Mouse (Mus musculus) cerebellum, postnatal 25 days (tissue): Measurements from ENCODE around the gene Cldn7.

Experiments
- DNase-seq, 2 experiments: peaks; one replicate each; pipeline ENCODE4 v3.0.0; 2021; ENCODE audit warnings: mixed read lengths in 2 of 2

Cldn7 gene

DNA sequence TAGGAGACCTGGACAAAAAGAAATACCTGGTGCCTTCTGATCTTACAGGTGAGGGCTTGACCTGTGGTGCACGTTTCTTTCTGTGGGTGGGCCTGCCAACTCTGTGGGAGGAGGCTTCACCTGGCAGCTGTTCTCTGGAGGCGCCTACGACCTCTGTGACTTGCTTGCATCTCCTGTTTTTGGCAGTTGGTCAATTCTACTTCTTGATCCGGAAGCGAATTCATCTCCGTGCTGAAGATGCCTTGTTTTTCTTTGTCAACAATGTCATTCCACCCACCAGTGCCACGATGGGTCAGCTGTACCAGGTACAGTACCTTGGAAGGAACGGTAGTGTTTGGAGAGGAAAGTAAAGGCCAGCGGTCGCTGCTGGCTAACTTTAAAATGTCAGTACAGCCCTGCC, 27.8 kb downstream of the Cldn7 start:
- DNase-seq = peak in 1 of 2 experiments; percentile 25

DNA sequence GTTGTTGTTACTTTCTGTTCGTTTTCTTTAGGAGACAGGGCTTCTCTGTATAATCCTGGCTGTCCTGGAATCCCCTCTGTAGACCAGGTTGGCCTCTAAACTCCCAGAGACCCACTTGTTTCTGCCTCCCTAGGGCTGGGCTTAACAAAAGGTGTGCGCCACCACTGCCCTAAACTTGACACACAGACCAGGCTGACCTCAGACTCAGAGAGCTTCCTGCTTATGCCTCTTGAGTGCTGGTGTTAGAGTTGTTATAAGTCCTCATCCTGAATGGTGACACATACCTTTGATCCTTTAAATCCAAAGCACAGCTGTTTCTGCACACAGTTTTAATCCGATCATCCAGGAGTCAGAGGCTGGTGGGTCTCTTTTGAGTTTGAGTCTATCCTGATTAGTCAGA, 28.4 kb downstream of the Cldn7 start:
- no peak for DNase-seq

DNA sequence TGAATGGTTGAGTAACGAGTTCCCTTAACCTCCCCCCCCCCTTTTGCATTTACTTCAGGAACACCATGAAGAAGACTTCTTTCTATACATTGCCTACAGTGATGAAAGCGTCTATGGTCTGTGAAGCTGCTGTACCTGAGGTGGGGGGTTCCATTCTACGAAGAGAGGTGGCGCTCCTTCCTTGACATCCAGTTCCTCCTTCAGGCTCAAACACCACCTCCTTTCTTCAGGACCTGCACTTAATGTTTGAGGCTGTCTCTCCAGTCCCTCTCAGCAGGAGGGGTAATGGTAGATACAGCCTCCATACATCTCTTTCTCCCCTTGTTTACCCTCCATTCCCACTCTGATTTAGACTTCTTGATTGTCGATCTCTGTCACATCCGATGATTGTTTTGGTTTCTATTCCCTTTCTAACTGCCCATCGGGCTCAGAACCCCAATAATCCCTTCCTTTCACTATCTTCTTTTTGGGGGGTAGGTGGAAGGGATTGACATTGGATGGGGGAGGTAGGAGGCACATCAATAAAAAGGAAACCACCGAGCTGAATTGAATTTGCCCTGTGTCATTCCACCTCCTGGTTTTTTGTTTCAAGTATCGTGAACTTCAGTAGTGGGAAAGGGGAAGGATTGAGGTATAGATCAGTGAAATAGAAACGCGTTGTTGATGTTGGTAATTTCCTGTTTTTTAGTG, 30.0 kb downstream of the Cldn7 start:
- no peak for DNase-seq

DNA sequence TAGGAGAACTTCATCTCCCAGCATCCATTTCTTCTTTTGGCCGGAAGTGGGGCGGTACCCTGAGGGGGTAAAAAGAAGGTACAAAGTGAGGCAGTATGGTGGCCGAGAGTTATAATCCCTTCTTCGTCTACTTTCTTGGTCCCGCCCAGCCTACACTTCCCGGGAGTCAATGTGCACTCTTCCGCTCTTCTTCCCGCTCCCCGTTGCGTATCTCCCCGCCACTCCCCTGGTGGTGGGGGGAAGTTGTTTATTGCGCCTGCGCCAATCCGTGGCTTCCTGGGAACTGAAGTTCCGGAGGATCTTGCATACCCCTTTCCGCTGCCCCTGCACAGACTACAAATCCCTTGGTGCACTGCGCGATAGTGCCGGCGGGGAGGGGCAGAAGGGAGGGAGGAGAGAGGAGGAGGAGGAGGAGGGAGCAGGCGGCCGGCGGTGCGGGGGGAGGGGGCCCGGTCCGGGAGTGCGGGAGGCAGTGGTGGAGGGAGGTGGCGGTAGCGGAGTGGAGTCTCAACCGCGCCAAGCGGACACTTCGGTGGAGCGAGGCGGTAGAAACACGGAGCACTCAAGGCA, 30.9 kb downstream of the Cldn7 start, which contains the start of gene Phf23:
Phf23 (plus strand) TSS at position 387 of the 570 bp plus-strand sequence.
- DNase-seq = peak; percentile 93 to 97

DNA sequence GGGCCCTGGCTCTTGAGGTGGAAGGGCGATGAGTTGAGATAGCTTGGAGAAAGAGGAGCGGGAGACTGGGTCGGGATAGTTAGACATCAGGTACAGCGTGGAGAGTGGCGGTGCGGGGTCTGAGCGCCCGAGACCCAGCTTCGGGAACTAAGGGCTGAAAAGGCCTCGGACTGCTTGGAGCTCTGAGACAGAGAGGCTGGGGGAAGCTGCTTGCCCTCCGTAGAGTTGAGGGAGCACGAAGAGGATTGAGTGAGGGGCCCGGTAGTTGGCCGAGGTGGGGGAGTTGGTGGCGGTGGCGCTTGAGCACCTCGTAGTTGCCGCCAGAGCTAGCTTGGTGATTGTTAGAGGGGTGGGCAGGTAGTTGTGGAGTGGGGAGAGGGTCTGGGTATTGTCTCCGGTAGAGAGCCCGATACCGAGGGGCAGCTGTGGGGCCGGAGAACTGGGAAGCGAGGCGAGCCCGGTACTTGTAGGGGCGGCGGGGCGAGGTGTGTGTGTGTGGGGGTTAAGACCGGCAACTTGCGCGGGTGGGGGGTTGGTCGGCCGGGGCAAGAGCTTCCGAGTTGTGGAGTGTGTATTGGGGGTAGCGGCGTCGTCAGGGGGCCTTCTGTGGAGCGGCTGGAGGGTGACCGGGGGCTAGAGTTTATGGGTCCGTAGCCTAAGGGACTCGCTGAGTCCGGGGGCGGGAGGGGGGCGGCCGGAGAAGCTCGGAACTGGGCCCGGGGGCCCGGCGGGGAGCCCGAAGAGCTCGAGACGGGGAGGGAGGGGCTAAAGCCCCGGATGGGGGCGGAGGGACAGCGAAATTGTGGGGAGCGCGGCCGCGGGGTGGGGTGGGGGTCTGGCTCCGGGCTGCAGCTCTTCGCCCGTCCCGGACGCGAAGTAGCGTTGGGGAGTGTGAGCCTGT, 31.8 kb downstream of the Cldn7 start:
- peak in 1 of 2 experiments; percentile 76 for DNase-seq

DNA sequence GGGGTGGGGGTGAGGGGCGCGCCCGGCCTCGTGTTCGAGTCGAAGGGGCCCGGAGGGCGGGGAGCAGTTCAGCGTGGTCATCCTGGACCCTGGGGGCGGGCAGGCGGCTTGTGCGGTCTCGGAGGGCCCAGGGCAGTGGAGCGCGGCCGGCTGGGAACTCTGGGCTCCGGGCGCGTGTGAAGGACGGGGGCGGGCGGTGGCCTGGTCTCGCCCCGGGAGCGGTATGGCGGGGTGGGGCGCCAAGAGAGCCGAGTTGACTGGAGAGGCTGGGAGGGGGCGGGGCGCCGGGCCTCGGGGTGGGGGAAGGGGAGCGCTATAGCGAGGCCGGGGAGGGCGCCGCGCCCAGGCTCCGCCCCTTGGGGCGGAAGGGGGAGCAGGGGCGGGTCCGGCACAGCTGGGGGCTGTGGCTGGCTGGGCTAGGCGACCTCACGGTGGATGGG, 32.5 kb downstream of the Cldn7 start:
- DNase-seq = peak; percentile 79 to 90

DNA sequence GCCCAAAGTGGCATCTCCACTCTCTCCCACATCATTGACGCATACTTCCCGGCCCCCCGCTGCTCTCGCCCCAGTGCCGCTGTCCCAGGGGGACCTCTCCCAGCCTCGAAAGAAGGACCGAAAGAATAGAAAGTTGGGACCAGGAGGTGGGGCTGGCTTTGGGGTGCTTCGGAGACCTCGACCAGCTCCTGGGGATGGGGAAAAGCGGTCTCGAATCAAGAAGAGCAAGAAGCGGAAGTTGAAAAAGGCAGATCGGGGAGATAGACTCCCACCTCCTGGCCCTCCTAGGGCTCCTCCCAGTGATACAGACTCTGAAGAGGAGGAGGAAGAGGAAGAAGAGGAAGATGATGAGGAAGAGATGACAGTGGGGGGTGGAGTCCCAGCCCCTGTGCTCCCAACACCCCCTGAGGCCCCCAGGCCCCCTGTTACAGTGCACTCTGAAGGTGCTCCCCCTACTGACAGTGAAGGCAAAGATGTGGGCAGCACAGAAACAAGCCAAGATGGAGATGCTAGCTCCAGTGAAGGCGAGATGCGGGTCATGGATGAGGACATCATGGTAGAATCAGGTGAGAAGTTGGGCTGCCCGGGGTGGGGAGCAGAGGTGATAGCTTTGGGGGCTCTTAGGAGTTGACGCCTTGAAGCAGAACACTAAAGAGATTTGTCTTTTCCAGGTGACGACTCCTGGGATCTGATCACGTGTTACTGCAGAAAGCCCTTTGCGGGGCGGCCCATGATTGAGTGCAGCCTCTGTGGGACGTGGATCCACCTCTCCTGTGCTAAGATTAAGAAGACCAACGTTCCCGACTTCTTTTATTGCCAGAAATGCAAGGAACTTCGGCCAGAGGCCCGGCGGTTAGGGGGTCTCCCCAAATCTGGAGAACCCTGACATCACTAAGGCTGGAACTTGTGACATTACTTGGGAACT, 34.2 kb downstream of the Cldn7 start:
- DNase-seq = peak in 1 of 2 experiments; percentile 50

DNA sequence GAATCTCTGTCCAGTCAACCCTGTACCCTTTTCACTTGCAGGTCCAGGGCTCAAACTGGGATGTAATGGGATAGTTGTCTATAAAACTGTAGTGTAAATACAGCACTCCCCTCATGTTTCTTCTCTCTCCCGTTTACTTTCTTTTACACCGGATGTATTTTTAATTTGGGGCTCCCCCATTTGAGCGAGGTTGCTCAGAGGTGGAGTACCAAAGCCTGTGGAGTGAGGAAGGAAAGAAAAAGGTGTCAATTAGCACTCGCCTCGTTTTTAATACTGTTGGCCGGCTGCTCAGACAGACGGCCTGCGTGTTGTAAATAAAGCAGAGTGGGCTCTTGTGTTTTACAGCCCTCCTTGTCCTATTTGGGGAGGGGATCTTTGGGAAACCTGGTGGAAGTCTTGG, 35.1 kb downstream of the Cldn7 start:
- no peak for DNase-seq

DNA sequence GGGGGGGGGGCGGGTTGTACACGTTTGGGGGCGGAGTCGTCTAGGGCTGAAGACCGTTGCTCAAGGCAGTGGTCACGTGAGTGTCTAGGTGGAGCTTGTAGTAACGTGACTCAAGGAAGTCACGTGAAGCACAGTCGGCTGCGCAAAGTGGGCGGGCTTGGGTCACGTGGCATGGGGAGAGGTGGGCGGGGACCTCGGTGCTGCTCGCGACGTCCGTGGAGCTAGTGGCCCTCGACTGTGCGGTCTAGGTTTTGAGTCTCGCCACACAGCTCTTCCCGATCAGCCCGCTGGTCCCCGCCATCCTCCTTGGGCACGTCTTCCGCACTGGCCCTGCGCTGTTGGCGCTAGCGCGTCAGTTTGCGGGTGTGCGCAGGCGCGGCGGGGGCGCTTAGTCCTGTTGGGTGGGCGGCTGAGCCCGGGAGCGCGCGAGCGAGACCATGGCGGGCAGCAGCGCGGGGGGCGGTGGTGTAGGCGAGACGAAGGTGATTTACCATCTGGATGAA, 35.9 kb downstream of the Cldn7 start, which contains the start of gene Dvl2:
Dvl2 (plus strand) TSS at position 200 of the 503 bp plus-strand sequence.
- DNase-seq = peak; percentile 89 to 94

DNA sequence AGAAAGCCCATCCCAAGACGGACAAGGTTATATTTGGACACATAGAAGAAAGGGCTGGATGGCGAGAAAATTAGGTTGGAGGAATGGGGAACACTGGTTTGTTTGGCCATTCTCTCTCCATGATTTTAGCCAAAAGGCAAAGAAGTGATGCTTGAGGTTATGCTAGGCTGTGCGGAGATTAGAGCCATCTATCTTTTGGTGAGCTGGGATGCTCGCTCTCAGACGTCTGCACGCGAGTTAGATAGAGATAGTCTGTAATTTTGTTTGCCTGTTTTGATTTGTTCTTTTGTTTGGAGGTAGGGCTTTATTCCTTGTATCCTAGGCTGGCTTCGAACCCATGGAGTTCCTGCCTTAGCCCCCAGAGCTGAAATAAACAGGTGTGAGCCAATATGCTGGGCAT, 36.6 kb downstream of the Cldn7 start:
- DNase-seq = no peak

DNA sequence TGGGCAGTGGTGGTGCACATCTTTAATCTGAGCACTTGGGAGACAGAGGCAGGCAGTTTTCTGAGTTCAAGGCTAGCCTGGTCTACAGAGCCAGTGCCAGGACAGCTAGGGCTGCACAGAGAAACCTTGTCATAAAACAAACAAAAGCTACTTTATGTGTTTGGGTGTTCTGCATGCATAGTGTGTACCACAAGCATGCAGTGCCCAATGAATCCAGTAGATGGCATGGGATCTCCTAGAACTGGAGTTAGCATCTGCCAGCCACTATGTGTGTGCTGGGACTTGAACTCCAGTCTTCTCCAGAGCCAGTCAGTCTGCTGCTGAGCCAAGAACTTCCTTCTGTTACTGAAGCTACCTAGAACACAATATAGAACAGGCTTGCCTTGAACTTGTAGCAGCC, 37.3 kb downstream of the Cldn7 start:
- peak in 1 of 2 experiments; percentile 67 for DNase-seq

DNA sequence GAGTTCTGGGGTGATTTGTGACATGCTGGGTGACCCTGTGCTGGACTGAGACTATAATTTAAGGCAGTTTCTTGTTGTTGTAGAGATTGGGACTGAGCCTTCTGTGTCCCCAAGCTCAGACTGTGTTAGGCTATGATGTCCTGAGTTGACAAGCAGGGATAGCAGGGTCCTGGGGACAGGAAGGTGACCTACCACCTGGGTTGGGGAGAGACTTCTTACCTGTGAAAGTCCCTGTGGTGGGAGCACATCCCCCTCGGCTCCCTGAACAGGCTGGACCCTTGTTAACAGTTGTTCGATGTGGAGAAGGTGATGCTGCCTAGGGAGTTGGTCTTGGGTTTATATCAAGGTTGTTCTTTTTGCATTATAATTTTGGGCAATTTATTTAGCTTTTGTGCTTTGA, 37.9 kb downstream of the Cldn7 start:
- DNase-seq = no peak

DNA sequence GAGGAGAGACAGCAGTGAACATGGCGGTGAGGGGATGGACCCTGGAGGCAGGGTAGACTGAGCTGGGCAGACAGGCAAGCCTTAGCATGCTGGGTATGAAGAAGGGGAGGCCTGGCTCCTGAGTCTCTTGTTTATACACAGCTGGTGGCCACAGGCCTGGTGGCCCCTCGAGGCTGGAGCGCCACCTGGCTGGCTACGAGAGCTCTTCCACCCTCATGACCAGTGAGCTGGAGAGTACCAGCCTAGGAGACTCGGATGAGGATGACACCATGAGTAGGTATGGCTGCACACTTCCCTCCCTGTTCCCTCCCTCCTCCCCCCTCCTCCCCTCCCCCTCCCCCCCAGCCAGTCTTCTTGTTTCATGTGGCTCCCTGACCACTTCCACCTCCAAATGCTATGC, 40.9 kb downstream of the Cldn7 start:
- no peak for DNase-seq

DNA sequence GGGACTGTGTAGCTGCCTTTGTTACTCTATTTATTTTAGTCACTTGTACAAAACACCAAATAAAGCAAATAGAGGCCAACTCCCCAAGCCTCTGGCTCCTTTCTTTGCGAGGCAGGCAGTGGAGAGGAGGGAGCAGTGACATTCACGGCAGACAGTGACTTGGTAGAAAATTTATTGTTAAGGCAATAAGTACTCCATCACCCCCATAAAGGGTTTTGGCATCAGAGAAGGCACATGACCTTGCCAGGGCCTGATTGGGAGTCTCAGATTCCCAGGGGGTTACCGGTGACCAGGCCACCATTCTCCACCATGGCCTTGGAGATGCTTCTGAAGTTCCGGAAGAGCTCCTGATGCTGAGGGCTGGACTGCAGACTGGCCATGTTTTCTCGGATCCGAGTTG, 45.5 kb downstream of the Cldn7 start:
- DNase-seq = no peak

DNA sequence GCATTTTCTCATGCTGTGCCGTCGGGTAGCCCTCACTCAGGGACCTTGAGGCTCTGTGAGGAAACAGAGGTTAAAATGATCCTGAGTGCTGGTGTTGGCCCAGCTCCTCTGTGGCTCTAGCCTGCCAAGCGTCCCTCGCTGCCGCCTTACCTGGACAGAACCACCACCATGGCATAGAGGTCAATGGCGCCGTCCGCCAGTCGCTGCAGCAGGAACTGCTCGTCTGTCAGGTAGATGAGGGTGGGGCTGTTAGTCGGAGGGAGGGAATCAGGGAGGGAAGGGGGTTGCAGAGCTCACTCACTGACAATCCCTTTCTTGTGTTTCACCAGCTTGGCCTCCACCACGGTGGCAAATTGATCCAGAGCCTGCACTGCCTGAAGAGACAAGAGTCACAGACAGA, 46.0 kb downstream of the Cldn7 start:
- DNase-seq = no peak

DNA sequence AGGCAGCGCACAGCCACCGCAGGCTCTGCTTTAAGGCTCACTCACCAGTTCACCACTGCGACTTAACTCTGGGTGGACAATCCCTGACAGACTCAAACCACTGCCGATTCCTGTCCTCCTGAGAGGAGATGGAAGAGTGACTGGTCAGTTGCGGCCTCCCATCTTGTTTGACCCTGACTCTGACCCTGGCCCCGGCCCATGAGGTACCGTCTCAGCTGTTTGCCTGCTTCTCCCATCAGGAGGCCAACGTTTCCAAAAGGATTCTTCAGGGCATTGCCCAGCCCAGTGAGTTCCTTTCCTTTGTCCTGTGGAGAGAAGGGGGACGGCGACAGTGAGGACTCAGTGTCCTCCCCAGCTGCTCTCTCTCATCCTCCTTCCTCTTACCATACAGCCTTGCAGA, 46.4 kb downstream of the Cldn7 start:
- no peak for DNase-seq

DNA sequence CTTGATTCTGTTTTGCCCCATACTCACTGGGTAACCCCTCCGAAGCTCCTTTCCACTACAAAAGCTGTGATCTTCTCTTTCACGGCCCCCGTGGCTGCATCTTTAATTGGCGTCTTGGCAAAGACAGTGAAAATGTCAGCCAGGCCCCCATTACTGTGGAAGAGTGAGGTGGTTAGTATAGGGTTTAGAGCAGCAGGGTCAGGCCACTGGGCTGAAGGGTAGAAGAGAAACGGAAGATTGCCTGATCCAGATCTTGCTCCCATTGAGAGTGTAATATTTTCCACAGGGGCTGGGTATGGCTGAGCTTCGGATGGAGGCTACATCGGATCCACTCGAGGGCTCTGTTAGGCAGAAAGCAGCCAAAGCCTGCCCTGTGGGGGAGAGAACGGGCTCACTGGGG, 48.4 kb downstream of the Cldn7 start:
- no peak for DNase-seq

DNA sequence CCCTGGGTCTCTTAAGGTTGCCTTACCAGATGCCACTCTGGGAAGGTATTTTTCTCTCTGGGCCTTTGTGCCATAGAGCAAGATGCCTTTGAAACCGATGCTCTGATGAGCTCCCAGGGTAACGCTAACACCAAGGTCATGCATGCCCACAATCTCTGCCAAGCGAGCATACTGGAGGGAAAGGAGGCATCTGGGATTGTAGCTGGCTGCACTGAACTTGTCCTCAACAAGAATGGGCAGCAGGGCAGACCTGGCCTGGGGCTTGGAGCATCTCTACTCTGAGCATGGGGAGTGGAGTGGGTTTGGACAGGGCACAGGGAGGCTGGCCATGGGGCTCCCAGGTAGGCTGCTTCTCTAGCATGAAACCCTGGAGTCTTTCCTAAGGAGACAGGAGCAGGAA, 48.8 kb downstream of the Cldn7 start:
- no peak for DNase-seq

DNA sequence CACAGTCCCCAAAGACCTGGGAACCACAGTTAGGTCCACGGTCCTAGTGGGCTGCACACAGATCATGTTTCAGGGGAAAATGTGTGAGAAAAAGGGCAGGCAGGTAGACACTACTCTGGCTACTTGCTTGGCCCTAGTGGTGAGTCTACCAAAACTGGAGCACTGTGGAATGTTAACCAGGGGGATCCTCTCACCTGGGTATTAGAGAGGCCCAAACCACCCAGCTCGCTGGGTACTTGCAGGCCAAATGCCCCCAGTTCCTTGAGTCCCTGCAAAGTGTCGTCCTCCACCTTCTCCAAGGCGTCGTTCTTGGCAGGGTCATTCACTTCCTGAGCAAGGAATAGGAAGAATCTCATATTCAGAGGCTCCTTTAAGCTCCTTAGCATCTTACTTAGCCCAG, 49.5 kb downstream of the Cldn7 start:
- no peak for DNase-seq

DNA sequence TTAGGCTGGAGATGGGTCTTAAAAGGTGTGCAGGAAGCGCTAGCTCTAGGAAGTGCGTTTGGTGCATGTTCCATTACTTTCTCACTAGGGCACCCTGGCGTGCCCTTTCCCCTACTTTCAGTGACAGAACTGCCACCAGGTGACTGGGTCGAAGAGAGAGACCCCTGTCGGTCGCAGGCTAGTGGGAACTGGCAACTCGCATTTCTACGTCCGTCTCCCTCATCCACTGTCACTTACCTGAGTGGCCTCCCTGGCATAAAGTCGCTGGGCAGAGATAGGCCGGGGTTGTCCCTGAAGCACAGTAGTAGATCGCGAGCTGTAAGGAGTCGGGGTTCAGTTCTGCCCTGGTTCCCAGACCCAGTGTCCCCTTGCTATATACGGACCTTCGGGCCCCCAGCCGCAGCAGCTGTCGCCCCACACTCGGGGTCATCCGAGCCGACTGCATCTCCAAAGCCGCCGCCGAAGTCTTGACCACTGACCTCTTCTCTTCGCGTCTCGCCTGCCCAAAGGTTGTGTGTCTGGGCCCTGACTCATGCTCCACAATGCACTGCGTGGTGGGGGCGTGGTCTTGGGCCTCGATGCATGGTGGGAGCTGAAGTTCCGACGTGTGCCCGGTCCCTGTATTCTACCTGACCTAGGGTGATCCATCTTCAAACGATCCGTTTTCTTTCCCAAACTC, 50.4 kb downstream of the Cldn7 start, which contains the start of gene Acadvl:
Acadvl (minus strand) TSS at position 532 of the 679 bp plus-strand sequence.
- peak; percentile 91 to 94 for DNase-seq

DNA sequence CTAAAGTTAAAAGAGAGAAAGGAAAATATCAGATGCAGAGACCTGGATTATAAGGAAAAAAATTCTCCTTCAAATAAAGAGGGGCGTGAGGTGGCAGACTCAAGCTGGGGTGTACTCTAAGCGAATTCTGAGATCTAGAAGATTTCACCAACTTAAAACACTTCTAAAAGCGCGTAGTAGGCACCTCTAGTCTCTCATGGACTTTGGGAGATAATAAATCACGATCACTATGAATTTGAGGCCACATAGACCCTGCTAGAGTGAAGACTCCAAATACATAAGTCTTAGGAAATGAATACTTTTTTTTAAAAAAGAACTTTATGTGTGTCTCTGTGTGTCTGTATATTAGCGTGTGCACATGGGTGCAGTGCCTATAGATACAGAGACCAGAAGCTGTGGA, 51.1 kb downstream of the Cldn7 start:
- no peak for DNase-seq
